In genomic region chr1:38720287-38720686, GRCm38 (mm10) we compare ENCODE assay signal across 11 mouse cellular contexts. TPM values are rescaled to one million over a fixed set of nuclear protein-coding genes. Genes with fewer than 3 reads are reported as not detected.
A peak's percentile ranks its signal among the peaks of the same experiment; 100 is the strongest.
DNase-seq lines count a peak whose midpoint lies in the region; ATAC-seq and TF ChIP-seq lines count a peak whose summit lies in the region.
"Had no signal": no experiment of that assay in that cellular context is flagged by ENCODE, and none has a peak within 500 bp of the region (broad histone marks: within the 10 kb centered on the region; RNA-seq: fewer than 3 reads in every experiment).

No protein-coding gene starts in this region.

- WGBS in kidney, postnatal 0 days: 56% methylated on average over 9 of the region's 9 CpGs
- WGBS in kidney, embryonic 15.5 days: 56% methylated on average over 9 of the region's 9 CpGs
- 41% methylated on average over 9 of the region's 9 CpGs for WGBS in midbrain, embryonic 13.5 days

- DNase-seq in kidney, postnatal 0 days (ENCODE audit: low spot score): no peak
- DNase-seq in CH12.LX (ENCODE audit: extremely low read depth) (peak; percentile 30), MEL (ENCODE audit: low read depth, low spot score) (peak; percentile 60)
- DNase-seq in lung, postnatal 14 days: peak; percentile 5
- DNase-seq in heart, adult 8-10 months (ENCODE audit: low spot score): no peak
- DNase-seq in layer of hippocampus, adult 8-10 months (ENCODE audit: low spot score in 2 of 2): no peak

- peak; percentile 53 for TF ChIP-seq CTCF in kidney, postnatal 0 days (IDR thresholded peaks at IDR 0.05; ENCODE audit: low read depth)
- TF ChIP-seq CTCF in CH12.LX (conservative IDR thresholded peaks at IDR 0.05 in 1 of 2, IDR thresholded peaks at IDR 0.05 in 1 of 2; ENCODE audit: low read depth in 2 of 2, low read length in 2 of 2): peak; percentile 65 to 68
- peak; percentile 72 to 84 (median 77) for TF ChIP-seq CTCF in MEL (IDR thresholded peaks at IDR 0.05 in 2 of 3, conservative IDR thresholded peaks at IDR 0.05 in 1 of 3; ENCODE audit: control insufficient read depth in 1 of 3, insufficient read depth in 1 of 3, low read depth in 2 of 3, low read length in 3 of 3, poor library complexity in 1 of 3, severe bottlenecking in 1 of 3)

- peak; percentile 54 for TF ChIP-seq RAD21 in CH12.LX (IDR thresholded peaks at IDR 0.05; ENCODE audit: low read depth, low read length)
- peak; percentile 56 for TF ChIP-seq RAD21 in MEL (IDR thresholded peaks at IDR 0.05; ENCODE audit: low read depth, low read length)

- ATAC-seq in kidney, postnatal 0 days (replicated peaks; ENCODE audit: low FRiP score, low read depth): no peak
- ATAC-seq in kidney, embryonic 15.5 days (replicated peaks; ENCODE audit: low FRiP score): no peak
- ATAC-seq in midbrain, embryonic 13.5 days: no peak

- H3K36me3 ChIP-seq in kidney, postnatal 0 days (ENCODE audit: insufficient read depth, low read length): no peaks in the 10 kb centered on the region
- H3K36me3 ChIP-seq in kidney, embryonic 15.5 days: no peaks in the 10 kb centered on the region
- H3K36me3 ChIP-seq in CH12.LX (replicated peaks in 1 of 2; ENCODE audit: control insufficient read depth in 1 of 2, insufficient read depth in 1 of 2, low read length in 1 of 2) (no peaks in the 10 kb centered on the region), MEL (ENCODE audit: control insufficient read depth in 1 of 2, insufficient read depth in 2 of 2, low read length in 2 of 2) (no peaks in the 10 kb centered on the region)
- no peaks in the 10 kb centered on the region for H3K36me3 ChIP-seq in midbrain, embryonic 13.5 days
- H3K36me3 ChIP-seq: embryonic facial prominence, embryonic 10.5 days; neural tube, embryonic 15.5 days had no signal

- no peak overlapping the region for H3K4me2 ChIP-seq in kidney, postnatal 0 days (ENCODE audit: low read length)
- no peak overlapping the region for H3K4me2 ChIP-seq in kidney, embryonic 15.5 days
- H3K4me2 ChIP-seq in CH12.LX (ENCODE audit: insufficient read depth, low read depth, poor library complexity, severe bottlenecking): no peak overlapping the region
- no peak overlapping the region for H3K4me2 ChIP-seq in midbrain, embryonic 13.5 days (replicated peaks)
- H3K4me2 ChIP-seq: neural tube, embryonic 15.5 days had no signal

- no peak overlapping the region for H3K9ac ChIP-seq in kidney, postnatal 0 days (ENCODE audit: low read depth, low read length)
- no peak overlapping the region for H3K9ac ChIP-seq in kidney, embryonic 15.5 days
- H3K9ac ChIP-seq in CH12.LX (ENCODE audit: insufficient read depth, low read depth) (no peak overlapping the region), MEL (ENCODE audit: control insufficient read depth, low read depth, low read length, poor library complexity, severe bottlenecking) (no peak overlapping the region)
- H3K9ac ChIP-seq in midbrain, embryonic 13.5 days (replicated peaks): no peak overlapping the region
- H3K9ac ChIP-seq: neural tube, embryonic 15.5 days had no signal

- H3K4me3 ChIP-seq in kidney, postnatal 0 days (replicated peaks; ENCODE audit: low read depth, low read length): no peak overlapping the region
- H3K4me3 ChIP-seq in kidney, embryonic 15.5 days (replicated peaks): no peak overlapping the region
- no peak overlapping the region for H3K4me3 ChIP-seq in CH12.LX (replicated peaks in 1 of 3; ENCODE audit: low read depth in 2 of 3, low read length in 2 of 3, poor library complexity in 1 of 3)
- no peak overlapping the region for H3K4me3 ChIP-seq in MEL (ENCODE audit: control insufficient read depth in 1 of 2, insufficient read depth in 1 of 2, low read depth in 2 of 2, low read length in 2 of 2)
- H3K4me3 ChIP-seq in midbrain, embryonic 13.5 days (replicated peaks): no peak overlapping the region
- H3K4me3 ChIP-seq: embryonic facial prominence, embryonic 10.5 days; neural tube, embryonic 15.5 days had no signal

- no peaks in the 10 kb centered on the region for H3K4me1 ChIP-seq in kidney, postnatal 0 days (replicated peaks; ENCODE audit: insufficient read depth, low read length)
- H3K4me1 ChIP-seq in kidney, embryonic 15.5 days: no peaks in the 10 kb centered on the region
- H3K4me1 ChIP-seq in CH12.LX (ENCODE audit: control insufficient read depth in 1 of 2, insufficient read depth in 2 of 2) (peaks cover 0 to 14% of the 10 kb centered on the region in 2 experiments; a peak in 2 of 4 replicates), MEL (ENCODE audit: control insufficient read depth in 1 of 2, insufficient read depth in 2 of 2, low read length in 2 of 2) (no peaks in the 10 kb centered on the region; a peak in 2 of 4 replicates)
- 0 out of 2 replicates have a peak, but pooled peaks cover 4% of the 10 kb centered on the region for H3K4me1 ChIP-seq in midbrain, embryonic 13.5 days (replicated peaks)
- H3K4me1 ChIP-seq: embryonic facial prominence, embryonic 10.5 days; neural tube, embryonic 15.5 days had no signal

- no peaks in the 10 kb centered on the region for H3K27me3 ChIP-seq in kidney, postnatal 0 days (ENCODE audit: insufficient read depth, low read length)
- no peaks in the 10 kb centered on the region for H3K27me3 ChIP-seq in kidney, embryonic 15.5 days
- no peaks in the 10 kb centered on the region for H3K27me3 ChIP-seq in CH12.LX (replicated peaks)
- no peaks in the 10 kb centered on the region for H3K27me3 ChIP-seq in MEL (ENCODE audit: control insufficient read depth in 1 of 2, insufficient read depth in 2 of 2, low read length in 2 of 2)
- no peaks in the 10 kb centered on the region for H3K27me3 ChIP-seq in midbrain, embryonic 13.5 days
- H3K27me3 ChIP-seq: neural tube, embryonic 15.5 days had no signal

- H3K79me2 ChIP-seq in CH12.LX (replicated peaks; ENCODE audit: control insufficient read depth, extremely low read depth, insufficient read depth, poor library complexity, severe bottlenecking): no peaks in the 10 kb centered on the region
- no peaks in the 10 kb centered on the region for H3K79me2 ChIP-seq in MEL (ENCODE audit: control insufficient read depth, insufficient read depth, low read length, poor library complexity)

- H3K9me3 ChIP-seq in kidney, postnatal 0 days (replicated peaks; ENCODE audit: low read length): no peaks in the 10 kb centered on the region
- H3K9me3 ChIP-seq in kidney, embryonic 15.5 days (replicated peaks): no peaks in the 10 kb centered on the region
- H3K9me3 ChIP-seq in CH12.LX (replicated peaks; ENCODE audit: low read length): no peaks in the 10 kb centered on the region
- H3K9me3 ChIP-seq in MEL (replicated peaks; ENCODE audit: insufficient read depth, low read length): no peaks in the 10 kb centered on the region
- peaks cover 3% of the 10 kb centered on the region; the same call in 1 of the 2 replicates for H3K9me3 ChIP-seq in midbrain, embryonic 13.5 days
- H3K9me3 ChIP-seq: embryonic facial prominence, embryonic 10.5 days; neural tube, embryonic 15.5 days had no signal

- TF ChIP-seq POLR2A in CH12.LX (IDR thresholded peaks at IDR 0.05; ENCODE audit: low read depth, low read length) (no peak), MEL (IDR thresholded peaks at IDR 0.05; ENCODE audit: control insufficient read depth in 1 of 2, insufficient read depth in 1 of 2, low read depth in 1 of 2, low read length in 2 of 2, poor library complexity in 1 of 2) (no peak)

- TF ChIP-seq EP300 in CH12.LX (IDR thresholded peaks at IDR 0.05; ENCODE audit: low read length) (no peak), MEL (IDR thresholded peaks at IDR 0.05; ENCODE audit: low read depth in 1 of 2, low read length in 2 of 2) (no peak)

- in situ Hi-C loops in CH12.LX (cut with MboI; ENCODE audit: low pct_ligation_motif_present, low pct_unique_long_range_greater_than_20kb, low sequenced_read_pairs): no loop called here

- H3K27ac ChIP-seq in kidney, postnatal 0 days: no peak overlapping the region
- no peak overlapping the region for H3K27ac ChIP-seq in kidney, embryonic 15.5 days
- H3K27ac ChIP-seq in CH12.LX (ENCODE audit: insufficient read depth, low read depth) (no peak overlapping the region), MEL (ENCODE audit: control insufficient read depth, low read depth, low read length) (no peak overlapping the region)
- no peak overlapping the region for H3K27ac ChIP-seq in midbrain, embryonic 13.5 days
- H3K27ac ChIP-seq: embryonic facial prominence, embryonic 10.5 days; macrophage; neural tube, embryonic 15.5 days had no signal

- dilution Hi-C loops in CH12.LX (cut with MboI; ENCODE audit: extremely low pct_ligation_motif_present, extremely low pct_unique_long_range_greater_than_20kb, low sequenced_read_pairs): no loop called here

TF ChIP-seq in CH12.LX, 34 proteins besides CTCF, POLR2A, EP300 and RAD21:
- peak; percentile 61 for TF ChIP-seq SMC3 (IDR thresholded peaks at IDR 0.05; ENCODE audit: low read depth, low read length)
- no peak for TF ChIP-seq ZC3H11A (IDR thresholded peaks at IDR 0.05; ENCODE audit: low read depth, low read length)

TF ChIP-seq in MEL, 35 proteins besides CTCF, POLR2A, EP300 and RAD21:
- TF ChIP-seq ZC3H11A (IDR thresholded peaks at IDR 0.05; ENCODE audit: low read depth, low read length): peak; percentile 43
- TF ChIP-seq ZMIZ1 (IDR thresholded peaks at IDR 0.05; ENCODE audit: low read depth, low read length): no peak
- peak; percentile 68 for TF ChIP-seq SMC3 (IDR thresholded peaks at IDR 0.05; ENCODE audit: low read depth, low read length)

RNA-seq across cellular contexts. Expression of gene Aff3, which starts 55.5 kb away (rescaled TPM):
- 6.9 and 7.9 TPM in 2 replicates for polyA plus RNA-seq in kidney, postnatal 0 days (2015; fragmentation: Nextera tagmentation; extraction: Ambion mirVana)
- polyA plus RNA-seq in kidney, embryonic 15.5 days (2015; fragmentation: Nextera tagmentation; extraction: Ambion mirVana): 7.5 and 9.1 TPM in 2 replicates
- 5.1 and 6.3 TPM in 2 replicates for total RNA-seq in CH12.LX (2012; rRNA removed)
- 7.7 TPM in 2 replicates for total RNA-seq in CH12.LX (2014; rRNA removed)
- polyA plus RNA-seq in CH12.LX (2012; ENCODE audit: insufficient read length, low read depth): 29.8 and 29.9 TPM in 2 replicates
- total RNA-seq in MEL (2012; rRNA removed): 25.4 TPM in 2 replicates
- 10 to 100 TPM; 18.5 to 41.1 TPM for polyA plus RNA-seq in MEL (2012; ENCODE audit: insufficient read depth in 1 of 2, insufficient read length in 2 of 2, low read depth in 1 of 2, low replicate concordance in 2 of 2, missing spikeins in 1 of 2)
- 10.7 and 12.7 TPM in 2 replicates for polyA plus RNA-seq in midbrain, embryonic 13.5 days (2015; fragmentation: Nextera tagmentation; extraction: Ambion mirVana)
- total RNA-seq in heart, adult 8-10 months (2022): 1 to 10 TPM; 1.4 to 2.4 (median 1.7) TPM
- 100 to 1,000 TPM; 101 to 141 (median 116) TPM for total RNA-seq in layer of hippocampus, adult 8-10 months (2022)

Comparison
In these comparisons a context has a peak if more than half of its experiments do, and no peak if none do; other contexts are left out.
1. DNase-seq: peak in CH12.LX (single experiment), MEL (single experiment) and lung, postnatal 14 days (single experiment); none in kidney, postnatal 0 days (single experiment), heart, adult 8-10 months (single experiment) and layer of hippocampus, adult 8-10 months (0 of 2).
2. Peak in every context shown above with its lines, with median percentiles within 50 percentile points of each other: CTCF ChIP-seq.